Mouse (Mus musculus) limb, embryonic 12.5 days (tissue): Measurements from ENCODE around the gene Xpnpep2. TPM values are rescaled to one million over a fixed set of nuclear protein-coding genes. Genes with fewer than 3 reads are reported as not detected.

Experiments
- ATAC-seq: fragments of 200-750 bp; cut with Nextera tagmentation; 2 replicates; pipeline ENCODE4 v1.8.0; 2017; ENCODE audit warnings: low read depth, moderate TSS enrichment; ENCODE audit not compliant: insufficient number of reproducible peaks, insufficient read depth, low FRiP score, low TSS enrichment
- H3K27ac ChIP-seq: fragments of 300-500 bp; sonication (generic); 2 replicates; pipeline ENCODE4 v1.5.1; 2016; ENCODE audit warnings: mild to moderate bottlenecking, moderate library complexity
- H3K27me3 ChIP-seq: fragments of 300-500 bp; sonication (generic); 2 replicates; pipeline ENCODE4 v1.6.1; 2016; ENCODE audit warnings: mild to moderate bottlenecking, moderate library complexity
- H3K36me3 ChIP-seq: fragments of 300-500 bp; sonication (generic); 2 replicates; pipeline ENCODE4 v1.6.1; 2016; ENCODE audit warnings: mild to moderate bottlenecking, moderate library complexity
- H3K4me1 ChIP-seq: fragments of 300-500 bp; sonication (generic); replicated peaks from 2 replicates; pipeline ENCODE4 v1.6.1; 2016
- H3K4me2 ChIP-seq: fragments of 300-500 bp; sonication (generic); 2 replicates; pipeline ENCODE4 v1.6.1; 2016; ENCODE audit warnings: mild to moderate bottlenecking, moderate library complexity
- H3K4me3 ChIP-seq: fragments of 300-500 bp; sonication (generic); replicated peaks from 2 replicates; pipeline ENCODE4 v1.5.1; 2016; ENCODE audit warnings: mild to moderate bottlenecking
- H3K9ac ChIP-seq: fragments of 300-500 bp; sonication (generic); replicated peaks from 2 replicates; pipeline ENCODE4 v1.6.1; 2016; ENCODE audit warnings: mild to moderate bottlenecking, moderate library complexity
- H3K9me3 ChIP-seq: fragments of 300-500 bp; sonication (generic); 2 replicates; pipeline ENCODE4 v1.6.1; 2016; ENCODE audit warnings: mild to moderate bottlenecking, moderate library complexity
- WGBS: fragments of 180-500 bp; shearing (Covaris S2); methylation state at CpG from one replicate; pipeline ENCODE4 v1.1.7; 2016; 5-methylcytosine and 5-hydroxymethylcytosine counted together
- polyA plus RNA-seq: library from polyadenylated mRNA; unstranded; fragments of >200 nt; fragmentation: Nextera tagmentation; extraction: Ambion mirVana; gene quantifications from 2 replicates; pipeline ENCODE4 v1.2.1, GENCODE M21; 2016

The Xpnpep2 gene
- polyA plus RNA-seq, 1 experiment from 2014 or later = 2.6 TPM

DNA sequence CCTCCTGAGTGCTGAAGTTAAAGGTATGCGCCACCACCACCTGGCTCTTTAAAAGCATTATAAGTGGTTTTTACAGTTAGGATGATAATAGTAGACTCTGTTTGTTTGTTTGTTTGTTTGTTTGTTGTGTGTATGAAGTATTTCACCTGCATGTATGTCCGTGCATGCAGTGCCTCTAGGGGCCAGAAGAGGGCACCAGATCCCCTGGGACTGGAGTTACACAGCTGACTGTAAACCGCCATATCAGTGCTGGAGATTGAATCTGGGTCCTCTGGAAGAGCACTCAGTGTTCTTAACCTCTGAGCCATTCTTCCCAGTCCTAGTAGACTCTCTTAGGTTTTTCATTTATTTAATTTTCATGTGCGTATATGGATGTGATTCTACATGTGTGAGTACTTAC, 13.9 kb upstream of the Xpnpep2 start:
- Histone ChIP-seq H3K9ac (no peak overlapping the region), H3K4me1 (no peaks in the 10 kb centered on the region), H3K9me3 (no peaks in the 10 kb centered on the region), H3K4me2 (no peak overlapping the region), H3K36me3 (no peaks in the 10 kb centered on the region), H3K27me3 (peaks cover 3% of the 10 kb centered on the region; the same call in 1 of the 2 replicates), H3K27ac (no peak overlapping the region), H3K4me3 (no peak overlapping the region)
- 76% methylated on average over 4 of the region's 4 CpGs for WGBS
- ATAC-seq = no peak

GRCm38 (mm10) chrX:48096580-48096979, 11.9 kb upstream of the Xpnpep2 start:
- Histone ChIP-seq H3K27ac (no peak overlapping the region), H3K9ac (no peak overlapping the region), H3K9me3 (no peaks in the 10 kb centered on the region), H3K4me2 (no peak overlapping the region), H3K4me1 (no peaks in the 10 kb centered on the region), H3K36me3 (no peaks in the 10 kb centered on the region), H3K4me3 (no peak overlapping the region), H3K27me3 (peaks cover 3% of the 10 kb centered on the region; the same call in 1 of the 2 replicates)
- ATAC-seq = no peak
- WGBS = 54% methylated on average over 8 of the region's 8 CpGs

DNA sequence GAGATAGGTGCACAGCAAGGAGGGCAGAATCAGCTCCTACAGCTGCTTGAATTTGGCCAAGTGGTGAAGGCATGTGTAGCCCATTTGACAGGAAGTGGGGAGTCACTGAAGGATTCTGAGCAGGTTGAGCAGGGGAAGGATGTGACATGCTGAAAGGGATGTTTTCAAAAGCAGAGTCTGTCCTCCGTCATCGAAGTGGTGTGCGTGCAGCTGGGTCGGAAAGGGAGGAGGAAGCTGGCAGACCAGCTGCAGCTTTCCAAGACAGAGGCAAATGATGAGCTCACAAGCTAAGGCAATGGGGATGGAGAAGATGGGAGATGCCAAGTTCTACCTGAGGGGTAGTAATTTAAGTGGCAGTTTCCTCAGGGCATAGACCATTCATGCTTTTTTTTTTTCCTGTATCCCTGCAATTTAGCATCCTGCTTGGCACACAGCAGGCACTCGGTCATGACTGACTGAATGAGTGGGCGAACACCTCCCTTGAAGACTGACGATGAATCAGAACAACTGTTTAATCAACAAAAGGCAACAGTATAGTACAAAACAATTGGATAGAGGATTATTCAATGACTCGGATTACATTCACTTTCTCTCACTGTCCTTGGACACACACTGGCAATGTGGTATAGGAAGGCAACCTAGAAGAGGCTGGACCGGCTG, 9.9 kb upstream of the Xpnpep2 start:
- H3K9ac ChIP-seq = no peak overlapping the region
- H3K4me2 ChIP-seq = no peak overlapping the region
- H3K4me1 ChIP-seq = no peaks in the 10 kb centered on the region
- no peak for ATAC-seq
- no peaks in the 10 kb centered on the region for H3K27me3 ChIP-seq
- no peaks in the 10 kb centered on the region for H3K36me3 ChIP-seq
- H3K4me3 ChIP-seq = no peak overlapping the region
- 85% methylated on average over 9 of the region's 9 CpGs for WGBS
- H3K27ac ChIP-seq = no peak overlapping the region
- no peaks in the 10 kb centered on the region for H3K9me3 ChIP-seq

GRCm38 (mm10) chrX:48099871-48100270, 8.7 kb upstream of the Xpnpep2 start:
- H3K4me3 ChIP-seq = no peak overlapping the region
- no peaks in the 10 kb centered on the region for H3K4me1 ChIP-seq
- no peak overlapping the region for H3K4me2 ChIP-seq
- no peaks in the 10 kb centered on the region for H3K27me3 ChIP-seq
- no peaks in the 10 kb centered on the region for H3K36me3 ChIP-seq
- no peak for ATAC-seq
- 48% methylated on average over 1 of the region's 1 CpGs for WGBS
- no peak overlapping the region for H3K9ac ChIP-seq
- H3K9me3 ChIP-seq = no peaks in the 10 kb centered on the region
- no peak overlapping the region for H3K27ac ChIP-seq

DNA sequence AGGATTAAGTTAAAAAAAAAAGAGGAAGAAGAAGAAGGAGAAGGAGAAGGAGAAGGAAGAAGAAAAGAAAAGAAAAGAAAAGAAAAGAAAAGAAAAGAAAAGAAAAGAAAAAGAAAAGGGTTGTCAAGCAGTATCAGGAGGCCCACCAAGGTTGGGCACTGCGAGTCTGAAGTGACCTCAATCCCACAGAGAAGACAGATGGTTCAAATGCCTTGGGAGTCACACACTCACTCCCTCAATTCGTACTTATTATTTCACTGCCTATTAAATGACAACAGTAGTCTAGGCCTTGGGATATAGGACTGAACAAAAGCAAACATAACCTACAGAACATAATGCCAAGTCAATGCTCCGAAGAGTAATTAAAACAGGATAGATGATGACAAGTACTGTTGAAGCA, 5.3 kb upstream of the Xpnpep2 start:
- Histone ChIP-seq H3K4me2 (no peak overlapping the region), H3K9ac (no peak overlapping the region), H3K36me3 (no peaks in the 10 kb centered on the region), H3K9me3 (no peaks in the 10 kb centered on the region), H3K4me3 (no peak overlapping the region), H3K4me1 (no peaks in the 10 kb centered on the region), H3K27me3 (no peaks in the 10 kb centered on the region), H3K27ac (no peak overlapping the region)
- no peak for ATAC-seq
- 86% methylated on average over 3 of the region's 3 CpGs for WGBS

GRCm38 (mm10) chrX:48104736-48105441, 3.6 kb upstream of the Xpnpep2 start:
- Histone ChIP-seq H3K9ac (no peak overlapping the region), H3K36me3 (no peaks in the 10 kb centered on the region), H3K27ac (no peak overlapping the region), H3K27me3 (no peaks in the 10 kb centered on the region), H3K4me2 (no peak overlapping the region), H3K4me1 (peaks cover 5% of the 10 kb centered on the region; the same call in 1 of the 2 replicates), H3K4me3 (no peak overlapping the region), H3K9me3 (no peaks in the 10 kb centered on the region)
- ATAC-seq = no peak
- 79% methylated on average over 7 of the region's 7 CpGs for WGBS

GRCm38 (mm10) chrX:48106226-48106625, 2.3 kb upstream of the Xpnpep2 start:
- WGBS = 90% methylated on average over 3 of the region's 3 CpGs
- Histone ChIP-seq H3K27ac (no peak overlapping the region), H3K27me3 (no peaks in the 10 kb centered on the region), H3K4me3 (no peak overlapping the region), H3K4me1 (peaks cover 5% of the 10 kb centered on the region; the same call in 1 of the 2 replicates), H3K9me3 (no peaks in the 10 kb centered on the region), H3K9ac (no peak overlapping the region), H3K36me3 (no peaks in the 10 kb centered on the region), H3K4me2 (no peak overlapping the region)
- no peak for ATAC-seq

- H3K27me3 ChIP-seq = 0 out of 2 replicates have a peak, but pooled peaks cover 3% of the 10 kb centered on the region
- H3K4me1 ChIP-seq = peaks cover 5% of the 10 kb centered on the region; the same call in 1 of the 2 replicates
- no peak for ATAC-seq
- no peak overlapping the region for H3K4me3 ChIP-seq
- H3K27ac ChIP-seq = no peak overlapping the region
- H3K9ac ChIP-seq = no peak overlapping the region
- WGBS = 81% methylated on average over 3 of the region's 3 CpGs
- no peaks in the 10 kb centered on the region for H3K9me3 ChIP-seq
- H3K4me2 ChIP-seq = no peak overlapping the region
- no peaks in the 10 kb centered on the region for H3K36me3 ChIP-seq
Measured at GRCm38 (mm10) chrX:48109316-48109655, 761 bp downstream of the Xpnpep2 start.

DNA sequence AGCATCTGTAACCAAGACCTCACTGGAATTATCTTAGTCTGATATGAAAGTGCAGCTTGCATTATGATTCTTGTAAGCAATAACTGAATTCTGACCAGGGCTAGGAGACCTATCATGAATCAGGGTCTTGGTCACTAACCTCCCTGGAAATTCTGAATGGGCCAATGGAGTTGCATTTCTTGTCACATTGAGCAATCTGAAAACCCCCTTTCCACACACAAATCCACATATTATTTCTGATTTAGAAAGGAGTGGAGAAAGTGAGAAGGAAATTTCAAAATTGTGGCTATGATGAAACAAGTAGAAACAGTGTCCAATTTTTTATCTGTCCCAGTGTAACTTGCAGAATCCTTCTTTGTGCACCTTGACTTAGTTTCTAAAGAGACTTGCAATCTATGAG, 10.8 kb downstream of the Xpnpep2 start:
- Histone ChIP-seq H3K27ac (no peak overlapping the region), H3K4me2 (no peak overlapping the region), H3K27me3 (no peaks in the 10 kb centered on the region), H3K4me1 (no peaks in the 10 kb centered on the region), H3K4me3 (no peak overlapping the region), H3K9me3 (no peaks in the 10 kb centered on the region), H3K9ac (no peak overlapping the region), H3K36me3 (no peaks in the 10 kb centered on the region)
- ATAC-seq = no peak

DNA sequence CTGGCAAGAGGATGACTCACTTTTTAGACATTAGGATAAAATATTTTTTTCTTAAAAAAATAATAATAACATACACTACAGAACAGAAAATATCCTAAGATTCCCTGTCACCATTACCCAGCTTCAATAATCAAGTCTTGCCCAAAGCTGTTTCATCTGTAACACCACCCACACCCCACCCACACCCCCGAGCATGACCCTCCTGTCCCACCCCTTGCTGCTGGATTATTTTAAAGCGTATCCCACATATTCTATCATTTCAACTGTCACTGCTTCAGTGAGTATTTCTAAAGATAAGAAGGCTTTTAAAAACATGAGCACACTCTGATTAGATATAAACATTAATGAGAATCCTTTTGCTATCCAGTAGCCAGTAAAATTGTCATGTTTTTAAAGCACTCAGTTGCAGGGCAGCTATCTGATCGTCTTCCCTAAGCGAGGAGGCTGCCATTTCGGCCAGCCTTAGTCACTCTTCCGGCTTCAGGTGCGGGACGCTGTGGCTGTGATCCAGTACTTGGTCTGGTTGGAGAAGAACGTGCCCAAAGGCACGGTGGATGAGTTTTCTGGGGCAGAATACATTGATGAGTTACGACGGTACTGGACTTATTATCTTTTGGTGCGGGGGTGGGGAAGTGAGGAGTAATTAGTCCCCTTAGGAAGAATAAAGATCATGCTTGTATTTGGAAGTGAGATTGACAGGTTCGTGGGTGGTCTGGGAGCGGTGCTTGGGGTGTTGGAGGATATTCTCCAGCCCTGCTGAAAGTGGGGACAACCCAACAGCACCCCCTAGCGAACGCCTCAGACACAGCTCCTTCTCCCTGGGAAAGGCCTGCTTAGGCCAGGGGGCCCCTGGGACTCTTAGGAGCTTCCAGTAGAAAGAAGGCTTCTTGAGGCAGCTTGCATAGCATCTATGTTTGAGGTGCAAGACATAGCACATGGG, 15.9 kb downstream of the Xpnpep2 start:
- 28% methylated on average over 17 of the region's 17 CpGs for WGBS
- Histone ChIP-seq H3K27me3 (no peaks in the 10 kb centered on the region), H3K4me3 (no peak overlapping the region), H3K9me3 (no peaks in the 10 kb centered on the region), H3K4me2 (peak overlapping the region; percentile 31; the same call in 1 of the 2 replicates), H3K36me3 (no peaks in the 10 kb centered on the region), H3K9ac (no peak overlapping the region), H3K4me1 (no peaks in the 10 kb centered on the region), H3K27ac (no peak overlapping the region)
- no peak for ATAC-seq

DNA sequence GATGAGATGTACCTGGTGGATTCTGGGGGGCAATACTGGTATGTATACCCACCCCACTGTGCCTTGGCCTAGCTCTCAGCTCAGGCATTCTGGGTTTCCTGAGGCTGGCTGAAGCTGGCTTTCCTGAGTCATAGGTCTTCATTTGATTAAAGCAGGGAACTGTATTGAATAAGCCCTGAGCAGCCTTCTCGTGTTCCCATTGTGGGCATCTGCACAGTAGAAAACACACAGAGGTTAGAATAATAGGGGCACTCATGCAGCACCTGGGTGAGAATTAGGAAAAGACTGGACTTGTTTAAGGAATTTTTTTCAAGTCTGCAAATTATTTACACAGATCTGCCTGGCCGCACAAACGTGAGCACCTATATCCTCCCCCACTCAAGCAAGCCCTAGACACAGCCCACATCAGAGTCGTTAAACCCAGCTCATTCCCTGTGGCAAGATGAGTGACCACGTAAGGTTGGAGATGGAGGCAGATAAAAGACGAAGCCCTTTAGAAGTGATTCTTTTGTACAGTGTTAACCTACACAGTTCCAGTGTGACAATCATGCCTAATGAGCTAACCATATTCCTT, 18.5 kb downstream of the Xpnpep2 start:
- 58% methylated on average over 6 of the region's 6 CpGs for WGBS
- Histone ChIP-seq H3K4me3 (no peak overlapping the region), H3K27me3 (0 out of 2 replicates have a peak, but pooled peaks cover 5% of the 10 kb centered on the region), H3K9me3 (no peaks in the 10 kb centered on the region), H3K4me2 (no peak overlapping the region), H3K4me1 (no peaks in the 10 kb centered on the region), H3K36me3 (no peaks in the 10 kb centered on the region), H3K27ac (no peak overlapping the region), H3K9ac (no peak overlapping the region)
- ATAC-seq = no peak
